Mouse (Mus musculus): ENCODE measurements around the gene Cadps.

The Cadps gene

DNA sequence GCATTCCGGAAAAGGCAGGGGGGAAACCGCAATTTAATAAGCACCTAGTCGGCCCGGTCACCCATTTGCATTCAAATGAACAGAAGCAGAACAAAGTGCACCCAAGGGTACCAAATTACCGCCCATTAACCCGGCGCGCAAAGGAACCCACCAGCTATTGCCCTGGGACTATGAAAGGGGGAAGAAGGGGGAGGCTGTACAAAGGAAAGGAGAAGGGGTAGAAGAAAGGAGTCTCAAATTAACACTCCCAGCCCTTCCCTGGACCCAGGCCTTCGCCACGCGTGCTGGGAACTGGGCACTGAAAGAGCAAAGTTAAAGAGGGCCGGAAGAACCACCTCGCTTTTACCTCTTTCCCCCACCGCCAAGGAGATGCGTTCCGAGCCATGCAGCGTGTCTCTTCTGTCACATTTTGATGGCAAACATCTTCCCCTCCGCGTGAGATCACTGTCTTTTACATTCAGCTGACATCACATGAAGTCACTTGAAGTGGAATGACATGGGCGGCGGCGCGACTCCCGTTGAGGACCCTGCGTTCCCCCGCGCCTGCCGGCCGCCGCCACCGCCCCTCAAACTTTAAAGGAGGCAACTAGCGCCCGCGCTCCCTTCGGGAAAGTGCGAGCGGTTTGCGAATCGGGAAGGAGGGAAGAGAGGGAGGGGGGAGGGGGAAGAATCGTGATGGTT, 477.5 kb downstream of the Cadps start:
- in situ Hi-C loops (cut with MboI; ENCODE audit: unreplicated experiment in 2 of 2): no loop called here

DNA sequence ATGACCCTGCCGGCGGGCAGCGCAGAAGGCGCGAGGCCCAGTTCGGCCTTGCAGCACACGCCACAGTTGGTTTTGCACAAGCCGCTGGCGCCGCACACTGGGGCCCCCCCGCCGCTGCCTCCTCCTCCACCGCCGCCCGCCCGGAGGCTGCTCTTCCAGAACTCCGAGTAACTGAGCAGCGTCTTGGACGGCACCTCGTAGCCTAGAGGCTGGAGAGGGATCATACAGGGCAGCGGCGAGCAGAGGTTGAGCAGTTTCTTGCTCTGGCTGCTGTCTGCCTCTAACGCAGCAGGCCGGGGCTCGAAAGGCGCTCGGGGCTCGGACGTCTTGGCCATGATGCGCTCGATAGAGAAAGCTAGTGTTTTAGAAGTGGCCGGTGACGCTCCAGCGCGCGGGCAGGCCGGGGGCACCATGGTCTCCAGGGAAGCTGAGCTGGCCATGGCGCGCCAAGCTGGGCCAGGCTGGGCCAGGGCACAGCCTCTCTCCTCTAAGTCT, 478.1 kb downstream of the Cadps start:
- in situ Hi-C loops (cut with MboI; ENCODE audit: unreplicated experiment in 2 of 2): no loop called here

DNA sequence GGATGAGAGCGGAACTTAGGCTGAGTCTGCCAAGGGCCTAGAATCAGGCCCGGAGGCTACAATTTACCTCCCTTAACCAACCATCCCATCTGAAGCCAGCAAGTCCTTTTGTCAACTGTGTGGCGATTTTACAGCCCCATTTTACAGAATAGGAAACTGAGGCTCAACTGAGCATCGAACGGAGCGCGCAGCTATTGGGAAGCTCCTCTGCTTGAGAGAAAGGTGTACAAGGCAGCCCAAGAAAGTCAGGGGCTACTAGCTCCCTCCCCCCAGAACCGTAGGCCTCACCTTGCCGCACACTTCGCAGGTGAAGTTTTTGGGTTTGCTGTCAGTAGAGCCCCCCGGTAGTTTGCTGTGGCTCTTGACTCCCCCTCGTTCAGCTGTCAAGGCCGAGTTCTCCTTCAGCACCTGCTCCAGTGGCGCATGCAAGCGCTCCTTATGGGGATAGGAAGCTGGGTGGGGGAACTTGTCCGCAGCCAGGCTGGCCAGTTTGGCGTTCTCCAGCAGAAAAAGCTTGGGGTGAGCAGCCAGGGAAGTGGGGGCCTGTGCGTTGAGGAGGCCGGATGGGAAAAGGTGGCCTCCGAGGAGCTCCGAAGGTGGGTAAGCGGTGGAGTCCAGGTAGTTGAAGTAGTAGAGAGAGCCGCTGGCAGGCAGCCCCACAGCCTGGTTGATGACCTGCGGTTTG, 478.7 kb downstream of the Cadps start:
- in situ Hi-C loops (cut with MboI; ENCODE audit: unreplicated experiment in 2 of 2): no loop called here

DNA sequence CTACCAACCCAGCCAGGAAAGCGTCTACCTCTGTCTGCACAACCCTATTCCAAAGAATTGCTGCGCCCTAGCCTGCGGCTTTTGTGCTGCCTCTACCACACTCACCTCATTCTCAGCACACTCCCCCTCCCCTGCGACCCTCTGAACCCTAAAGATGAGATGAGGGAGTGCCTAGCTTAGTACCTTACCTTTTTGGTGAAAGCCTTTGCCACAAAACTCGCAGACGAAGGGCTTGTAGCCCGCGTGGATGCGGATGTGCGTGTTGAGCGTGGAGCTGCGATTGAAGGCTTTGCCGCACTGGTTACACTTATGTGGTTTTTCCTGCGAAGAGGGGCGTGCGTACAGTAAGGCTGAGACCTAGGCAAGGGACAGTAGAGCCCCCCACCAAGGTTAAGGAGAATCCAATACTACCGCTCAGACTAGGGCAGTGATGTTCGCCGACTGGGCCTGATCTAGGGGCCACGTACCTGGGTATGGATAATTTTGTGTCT, 479.4 kb downstream of the Cadps start:
- in situ Hi-C loops (cut with MboI; ENCODE audit: unreplicated experiment in 2 of 2): no loop called here

DNA sequence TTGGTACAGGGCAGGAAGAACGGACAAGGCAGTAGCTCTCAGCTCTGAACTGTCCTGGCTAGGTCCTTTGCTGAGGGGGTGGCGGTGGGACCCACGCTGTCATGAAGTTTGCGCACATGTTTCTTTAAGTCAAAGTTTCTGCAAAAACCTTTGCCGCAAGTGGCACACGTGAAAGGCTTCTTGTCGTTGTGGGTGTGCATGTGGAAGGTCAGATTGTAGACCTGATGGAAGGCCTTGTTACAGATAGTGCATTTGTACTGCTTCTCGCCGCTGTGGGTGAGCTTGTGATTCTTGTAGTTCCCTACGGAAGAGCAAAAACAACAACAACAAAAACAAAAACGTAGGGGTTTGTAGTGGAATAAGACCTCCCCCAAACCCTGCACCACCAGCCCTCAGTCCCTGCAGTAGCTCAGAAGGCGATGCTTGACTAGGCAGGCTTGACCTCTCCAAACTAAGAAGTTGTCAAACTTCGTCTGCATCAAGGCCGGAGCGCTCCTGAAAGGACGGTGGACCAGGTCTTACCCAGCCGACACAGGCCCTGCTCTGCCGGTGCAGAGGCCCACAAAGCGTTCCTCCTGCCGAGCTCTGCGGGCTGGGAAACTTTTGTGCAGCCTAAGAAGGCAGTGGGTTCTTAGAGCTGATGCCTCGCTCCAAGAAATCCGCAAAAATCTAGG, 480.3 kb downstream of the Cadps start:
- in situ Hi-C loops (cut with MboI; ENCODE audit: unreplicated experiment in 2 of 2): no loop called here

DNA sequence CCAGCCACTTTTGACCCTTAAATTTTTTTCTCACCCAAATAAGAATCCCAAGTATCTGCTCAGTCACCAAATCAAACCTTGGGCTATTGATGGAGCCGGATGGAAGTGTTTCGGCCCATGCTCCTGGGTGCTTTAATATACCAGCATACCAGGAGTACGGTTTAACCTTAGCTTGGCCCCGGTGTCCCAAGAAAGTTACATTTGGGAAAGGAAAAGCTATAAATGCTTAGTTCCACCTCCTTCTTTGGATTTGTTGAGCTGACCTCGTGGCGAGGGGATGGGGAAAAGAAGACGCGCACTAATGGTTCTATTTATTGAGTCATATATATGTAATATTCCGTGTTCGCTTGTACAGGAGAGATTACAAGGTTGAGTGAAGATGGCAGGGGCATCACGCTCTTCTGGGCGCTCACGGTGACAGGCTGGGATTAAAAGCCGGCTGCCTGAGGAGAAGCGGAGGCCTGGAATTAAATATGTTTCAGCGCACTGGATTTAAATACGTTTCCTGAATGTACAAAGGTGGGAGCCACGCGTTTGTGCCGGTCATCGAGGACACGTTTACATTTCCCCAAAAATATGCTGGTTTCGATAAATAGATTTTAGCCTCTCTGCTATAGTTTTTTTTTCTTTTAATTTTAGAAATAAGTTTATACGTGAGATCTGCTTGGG, 481.0 kb downstream of the Cadps start:
- in situ Hi-C loops (cut with MboI; ENCODE audit: unreplicated experiment in 2 of 2): no loop called here

DNA sequence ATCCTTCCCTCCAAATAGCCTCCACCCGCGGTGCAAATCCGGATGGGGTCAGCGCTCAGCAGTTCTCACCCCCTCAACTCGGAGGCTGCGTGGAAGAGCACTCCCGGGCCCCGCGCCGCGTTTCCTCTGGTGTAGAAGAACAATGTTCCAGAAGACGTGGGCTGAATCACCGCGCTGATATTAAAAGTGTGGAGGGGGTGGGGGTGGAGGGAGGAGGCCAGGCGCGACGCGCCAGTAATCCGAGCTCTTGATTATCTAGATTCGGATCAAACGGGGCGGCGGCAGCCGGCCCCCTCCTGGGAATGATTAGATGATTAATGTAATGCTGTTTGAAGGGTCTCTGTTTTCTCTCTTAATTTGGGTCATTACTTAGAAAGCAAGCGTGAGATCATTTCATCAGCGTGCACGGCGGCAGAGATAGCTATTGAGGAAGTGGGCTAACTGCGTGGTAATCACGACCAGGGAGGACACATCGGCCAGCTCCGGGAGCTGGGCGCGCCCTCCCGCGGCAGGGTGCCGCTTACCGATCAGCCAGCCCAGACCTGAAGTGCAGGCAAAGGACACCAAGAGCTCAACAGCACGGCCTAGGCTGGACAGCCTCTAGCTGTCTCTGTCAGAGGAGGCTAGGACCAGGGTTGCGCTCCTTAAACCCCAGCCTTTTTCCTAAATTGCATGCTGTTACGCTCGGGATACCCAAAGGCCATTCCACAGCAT, 481.6 kb downstream of the Cadps start:
- in situ Hi-C loops (cut with MboI; ENCODE audit: unreplicated experiment in 2 of 2): no loop called here

DNA sequence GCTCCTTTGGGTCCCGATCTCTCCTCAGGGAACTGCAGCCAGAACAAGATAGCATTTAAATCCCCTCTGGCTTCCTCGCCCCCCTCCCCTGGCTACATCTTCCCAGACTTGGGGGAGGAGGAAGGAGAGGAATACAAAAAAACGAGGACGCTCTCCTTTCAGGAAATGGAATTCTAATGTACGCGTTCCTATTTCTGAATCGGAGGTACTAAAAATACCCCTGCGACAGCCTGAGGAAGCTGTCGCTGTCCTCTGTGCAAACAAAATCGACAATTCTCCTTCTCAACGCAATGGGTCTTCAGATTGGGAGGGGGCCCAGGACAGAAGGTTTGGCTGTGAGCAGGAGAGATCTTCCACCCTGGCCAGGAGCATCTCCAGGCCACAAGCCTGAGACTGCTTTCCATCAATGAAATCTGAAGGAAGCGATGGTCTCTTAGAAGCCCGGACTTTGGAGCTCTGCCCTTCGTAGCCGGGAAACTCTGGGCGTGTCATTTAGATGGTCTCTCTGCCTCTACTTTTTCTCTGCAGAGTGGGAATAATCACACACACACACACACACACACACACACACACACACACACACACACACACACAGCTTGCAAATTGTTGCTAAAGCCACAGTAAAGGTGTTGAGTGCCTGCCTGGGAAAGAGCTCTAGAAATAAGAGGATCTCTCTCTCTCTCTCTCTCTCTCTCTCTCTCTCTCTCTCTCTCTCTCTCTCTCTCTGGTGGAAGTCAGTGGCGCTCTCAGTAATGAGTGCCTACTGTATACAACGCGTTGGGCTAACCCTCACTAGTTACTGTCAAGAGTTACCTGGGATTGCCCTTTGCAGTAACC, 482.4 kb downstream of the Cadps start:
- in situ Hi-C loops (cut with MboI; ENCODE audit: unreplicated experiment in 2 of 2): no loop called here

DNA sequence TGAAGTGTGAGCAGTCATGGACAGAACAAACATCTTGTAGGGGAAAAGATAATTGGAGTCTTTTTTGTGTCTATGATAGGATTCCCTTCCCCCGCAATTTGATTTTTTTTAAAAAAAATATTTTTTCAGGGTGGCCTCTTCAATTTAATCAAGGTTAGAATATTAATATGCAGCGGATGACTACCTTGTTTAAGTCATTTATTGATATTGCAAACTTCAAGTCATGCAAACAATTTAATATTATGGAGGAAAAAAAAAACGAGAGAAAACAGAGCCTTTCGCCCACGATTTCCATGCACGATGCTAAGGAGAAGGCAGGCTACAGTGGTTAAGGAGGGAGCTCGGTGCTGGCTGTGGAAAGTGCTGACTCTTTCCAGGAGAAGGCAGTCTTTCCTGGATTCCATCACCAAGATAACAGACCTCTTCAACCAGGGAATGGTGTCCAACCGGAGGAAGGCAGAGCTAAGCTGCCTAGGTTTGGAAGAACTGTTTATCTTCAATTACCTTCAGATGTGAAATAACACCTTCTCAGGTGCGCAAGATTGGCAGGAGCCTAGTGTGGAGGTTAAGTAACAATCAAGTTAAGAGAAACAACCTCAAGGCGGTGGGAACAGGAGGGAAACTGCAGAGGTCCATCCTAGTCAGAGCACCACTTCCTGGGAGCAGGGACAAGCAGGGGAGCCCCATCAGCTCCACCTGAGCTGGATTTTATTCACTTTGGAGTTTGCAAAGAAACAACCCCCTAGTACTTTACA, 483.9 kb downstream of the Cadps start:
- in situ Hi-C loops (cut with MboI; ENCODE audit: unreplicated experiment in 2 of 2): no loop called here

DNA sequence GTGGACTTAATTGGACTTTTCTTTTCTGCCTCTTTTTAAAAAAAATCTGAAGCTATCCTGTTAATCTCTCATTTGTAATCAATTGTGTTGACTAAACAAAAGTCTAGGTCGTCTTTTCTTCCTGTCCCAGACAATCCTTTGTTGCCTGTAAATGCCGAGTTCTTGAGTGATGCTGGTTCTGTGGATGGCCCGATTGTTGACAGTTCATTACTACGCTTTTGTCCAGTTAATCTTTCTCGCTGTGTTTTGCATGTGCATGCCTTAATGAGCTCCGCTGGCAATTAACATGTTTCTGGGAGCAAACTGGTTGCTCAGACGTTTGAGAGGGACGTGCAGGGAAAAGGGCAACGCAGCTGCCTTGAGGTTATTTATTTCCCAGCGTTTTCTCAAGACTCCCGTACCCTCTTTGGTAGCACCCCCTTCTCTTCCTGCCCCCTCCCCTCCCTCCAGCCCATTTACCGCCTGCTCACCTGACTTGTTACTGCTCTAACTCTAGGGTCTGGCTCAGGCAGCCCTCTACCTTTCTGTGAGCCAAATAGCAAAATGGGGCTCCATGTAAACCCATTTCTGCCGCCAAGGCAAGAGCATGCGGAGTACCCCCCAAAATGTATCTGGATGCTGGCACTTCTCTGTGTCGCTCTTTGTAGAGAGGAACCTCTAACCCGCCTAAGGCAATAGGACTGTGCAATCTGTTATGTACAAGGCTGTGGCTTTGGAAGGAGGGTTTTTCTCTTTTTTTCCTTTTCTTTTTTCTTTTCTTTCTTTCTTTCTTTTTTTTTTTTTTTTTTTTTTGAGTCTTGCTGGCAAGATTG, 484.7 kb downstream of the Cadps start:
- in situ Hi-C loops (cut with MboI; ENCODE audit: unreplicated experiment in 2 of 2): no loop called here

DNA sequence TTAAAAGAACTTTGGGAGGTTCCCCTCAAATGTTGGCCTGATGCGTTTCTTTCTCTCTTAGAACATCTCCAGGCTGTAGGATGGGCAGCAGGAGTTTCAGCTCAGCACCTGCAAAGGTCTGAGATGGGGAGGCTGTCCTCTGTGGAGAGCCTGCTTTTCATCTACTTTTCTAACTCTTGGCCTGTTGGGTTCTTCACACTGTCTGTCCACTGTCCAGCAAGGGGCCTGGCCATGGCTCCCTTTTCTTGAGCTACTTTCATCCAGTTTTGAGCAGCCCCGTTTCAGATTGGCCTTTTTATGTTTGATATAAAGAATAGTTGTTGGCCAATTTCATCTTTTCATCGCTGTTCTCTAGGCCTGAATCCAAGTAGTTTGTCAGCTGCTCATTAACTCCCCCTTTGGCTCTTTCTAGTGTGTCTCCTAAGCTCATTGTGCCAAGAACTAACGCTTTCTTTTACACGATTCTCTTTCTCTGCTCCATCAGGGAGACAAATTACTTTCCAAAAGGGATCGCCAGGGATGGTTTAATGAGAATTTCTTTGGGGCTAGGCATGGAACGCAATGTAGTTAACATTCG, 485.4 kb downstream of the Cadps start:
- in situ Hi-C loops (cut with MboI; ENCODE audit: unreplicated experiment in 2 of 2): no loop called here

DNA sequence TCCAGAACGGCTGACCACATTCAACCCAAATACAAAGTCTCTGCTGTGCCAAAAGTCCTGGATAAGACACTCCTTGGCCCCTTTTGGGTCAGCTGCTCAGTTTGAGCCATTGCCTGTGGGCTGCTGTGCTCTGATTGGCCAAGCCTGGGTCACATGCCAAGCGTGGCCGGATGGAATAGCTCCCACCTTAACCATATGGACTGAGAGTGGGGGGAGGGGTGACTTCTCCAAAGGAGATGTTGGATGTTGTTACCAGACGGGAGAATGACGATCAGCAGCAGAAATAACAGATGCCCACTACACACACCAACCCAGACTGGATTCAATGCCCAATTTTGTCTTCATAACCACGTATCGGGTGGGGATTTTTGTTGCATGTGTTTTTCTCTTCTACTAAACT, 488.0 kb downstream of the Cadps start:
- in situ Hi-C loops (cut with MboI; ENCODE audit: unreplicated experiment in 2 of 2): no loop called here

DNA sequence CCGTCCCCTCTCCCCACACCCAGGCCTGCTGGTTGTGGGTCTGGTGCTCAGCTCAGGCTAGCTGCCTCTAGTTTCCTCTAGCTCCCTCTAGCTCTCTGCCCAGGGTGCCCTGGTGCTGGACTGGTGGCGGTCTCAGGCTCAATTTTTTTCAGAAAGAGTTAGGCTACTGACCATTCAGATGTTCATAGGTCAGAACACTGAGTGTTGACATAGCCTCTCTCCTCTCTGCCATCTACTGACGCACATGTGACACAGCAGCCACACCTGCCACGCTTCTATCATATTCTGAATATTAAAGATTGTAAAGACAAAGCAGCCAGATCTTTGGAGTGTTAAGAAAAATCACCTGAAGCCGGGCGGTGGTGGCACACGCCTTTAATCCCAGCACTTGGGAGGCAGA, 489.3 kb downstream of the Cadps start:
- in situ Hi-C loops (cut with MboI; ENCODE audit: unreplicated experiment in 2 of 2): no loop called here
